Mouse (Mus musculus) cerebellum, adult 2 months (tissue): Measurements from ENCODE around the gene Gtf3c5. TPM values are rescaled to one million over a fixed set of nuclear protein-coding genes. Genes with fewer than 3 reads are reported as not detected.
A peak's percentile ranks its signal among the peaks of the same experiment; 100 is the strongest.

Experiments used
- DNase-seq, 2 experiments: peaks; one replicate each; pipeline ENCODE4 v3.0.0; 2021
- H3K27ac ChIP-seq: fragments of 200-500 bp; 2 replicates; pipeline ENCODE4 v1.5.1; 2012; ENCODE audit warnings: low read length, control low read depth, inconsistent platforms; ENCODE audit not compliant: insufficient read depth
- H3K27me3 ChIP-seq: fragments of 200-500 bp; 2 replicates; pipeline ENCODE4 v1.6.1; 2012; ENCODE audit warnings: inconsistent platforms, mild to moderate bottlenecking, low read length, moderate library complexity; ENCODE audit not compliant: control insufficient read depth, insufficient read depth
- H3K4me1 ChIP-seq: fragments of 200-500 bp; 2 replicates; pipeline ENCODE4 v1.6.1; 2011; ENCODE audit warnings: low read length; ENCODE audit not compliant: control insufficient read depth, insufficient read depth
- H3K4me3 ChIP-seq: fragments of 200-500 bp; replicated peaks from 2 replicates; pipeline ENCODE3; 2011; ENCODE audit warnings: mild to moderate bottlenecking, low read depth, low read length, control low read depth; ENCODE audit not compliant: insufficient read depth
- CTCF ChIP-seq: fragments of 200-500 bp; IDR thresholded peaks from 2 replicates; pipeline ENCODE4 v1.5.1; 2011; ENCODE audit warnings: low read depth, mild to moderate bottlenecking, control low read depth, low read length, moderate library complexity, borderline replicate concordance; ENCODE audit not compliant: insufficient read depth
- POLR2A ChIP-seq: fragments of 200-500 bp; IDR thresholded peaks from 2 replicates; pipeline ENCODE4 v1.6.1; 2011; ENCODE audit warnings: low read length, control low read depth, borderline replicate concordance; ENCODE audit not compliant: insufficient read depth
- WGBS: fragments of 180-500 bp; shearing (Covaris S2); methylation state at CpG from one replicate; pipeline ENCODE4 v1.1.7; 2018; 5-methylcytosine and 5-hydroxymethylcytosine counted together
- polyA plus RNA-seq: library from polyadenylated mRNA; depleted of rRNA; stranded (reverse); fragments of >200 nt; gene quantifications from 2 replicates; pipeline ENCODE4 v1.2.3, GENCODE M21; 2012

Gtf3c5 gene
- polyA plus RNA-seq, 1 experiment, result 32.6 TPM

DNA sequence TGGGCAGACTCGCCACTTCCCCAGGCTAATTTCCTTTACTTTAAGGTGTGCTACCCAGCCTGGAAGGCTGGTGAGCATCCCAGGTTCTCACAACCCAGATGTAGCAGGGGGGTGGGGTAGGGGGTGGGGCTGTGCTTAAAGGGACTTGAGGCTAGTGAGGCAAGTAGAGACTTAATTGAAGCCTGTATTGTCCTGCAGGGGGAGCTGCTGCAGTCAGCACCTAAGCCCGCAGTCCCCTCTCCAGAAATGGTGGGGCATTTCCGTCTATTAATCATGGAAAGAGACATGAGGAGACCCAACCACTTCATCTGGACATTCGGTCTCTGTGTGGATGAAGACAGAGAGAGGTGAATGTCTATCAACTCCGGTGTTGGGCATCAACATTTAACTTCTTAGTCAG lies 32.8 kb upstream of the Gtf3c5 start:
- no peaks in the 10 kb centered on the region; the same call in 1 of the 2 replicates for H3K27me3 ChIP-seq
- no peak overlapping the region for H3K27ac ChIP-seq
- TF ChIP-seq POLR2A, result no peak
- TF ChIP-seq CTCF, result no peak
- DNase-seq, result no peak
- no peak overlapping the region for H3K4me3 ChIP-seq
- peaks cover under 1% of the 10 kb centered on the region; the same call in 1 of the 2 replicates for H3K4me1 ChIP-seq
- 38% methylated on average over 5 of the region's 5 CpGs for WGBS

DNA sequence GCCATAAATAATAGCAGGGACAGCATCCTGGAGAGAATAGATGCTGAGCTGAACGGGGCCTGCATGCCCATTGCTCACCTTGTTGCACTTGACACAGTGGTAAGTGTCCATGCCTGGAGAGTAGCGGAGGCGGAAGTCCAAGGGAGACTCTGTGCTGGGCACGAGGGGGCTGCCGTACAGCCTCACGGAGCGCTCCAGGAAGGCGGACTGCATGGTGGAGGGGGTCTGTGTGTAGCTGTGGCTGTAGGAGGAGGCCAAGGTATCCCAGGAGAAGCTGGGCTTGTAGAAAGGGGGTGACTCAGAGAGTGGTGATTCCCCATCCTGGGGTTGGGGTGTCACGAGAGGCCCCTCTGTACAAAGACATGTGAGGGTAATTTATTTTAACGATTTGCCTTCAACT lies 30.0 kb upstream of the Gtf3c5 start:
- Histone ChIP-seq H3K27me3 (no peaks in the 10 kb centered on the region), H3K4me3 (no peak overlapping the region), H3K27ac (no peak overlapping the region), H3K4me1 (peaks cover 4% of the 10 kb centered on the region; the same call in 1 of the 2 replicates)
- TF ChIP-seq CTCF, result no peak
- TF ChIP-seq POLR2A, result no peak
- no peak for DNase-seq
- WGBS, result 89% methylated on average over 10 of the region's 10 CpGs

DNA sequence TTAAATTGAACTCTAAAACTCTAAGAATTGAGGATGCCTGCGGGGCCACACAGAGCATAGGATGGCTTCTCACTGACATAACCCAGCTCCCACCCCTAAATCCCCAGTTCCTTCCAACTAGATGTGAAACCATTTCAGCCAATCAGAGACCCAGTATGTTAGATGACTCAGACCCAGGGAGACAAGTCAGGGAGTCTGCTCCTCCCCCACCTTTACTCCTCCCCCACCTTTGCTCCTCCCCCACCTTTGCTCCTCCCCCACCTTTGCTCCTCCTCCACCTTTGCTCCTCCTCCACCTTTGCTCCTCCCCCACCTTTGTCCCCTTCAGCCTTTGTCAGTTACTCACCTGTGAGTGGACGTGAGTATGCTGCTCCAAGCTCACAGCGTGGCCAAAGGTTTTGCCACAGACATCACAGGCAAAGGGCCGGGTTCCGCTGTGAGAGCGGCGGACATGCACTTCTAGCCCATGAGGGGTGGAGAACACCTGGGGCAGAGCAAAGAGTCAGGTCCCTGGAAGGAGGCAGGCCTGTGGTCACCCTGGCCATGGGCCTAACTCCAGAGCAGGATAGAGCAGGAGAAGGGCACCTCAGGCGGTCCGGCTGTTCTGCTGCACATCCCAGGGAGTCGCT lies 29.0 kb upstream of the Gtf3c5 start:
- WGBS, result 84% methylated on average over 10 of the region's 10 CpGs
- H3K4me3 ChIP-seq, result no peak overlapping the region
- H3K4me1 ChIP-seq, result peaks cover 4% of the 10 kb centered on the region; the same call in 1 of the 2 replicates
- no peak overlapping the region for H3K27ac ChIP-seq
- no peak for DNase-seq
- no peak for TF ChIP-seq CTCF
- TF ChIP-seq POLR2A, result no peak
- no peaks in the 10 kb centered on the region for H3K27me3 ChIP-seq

DNA sequence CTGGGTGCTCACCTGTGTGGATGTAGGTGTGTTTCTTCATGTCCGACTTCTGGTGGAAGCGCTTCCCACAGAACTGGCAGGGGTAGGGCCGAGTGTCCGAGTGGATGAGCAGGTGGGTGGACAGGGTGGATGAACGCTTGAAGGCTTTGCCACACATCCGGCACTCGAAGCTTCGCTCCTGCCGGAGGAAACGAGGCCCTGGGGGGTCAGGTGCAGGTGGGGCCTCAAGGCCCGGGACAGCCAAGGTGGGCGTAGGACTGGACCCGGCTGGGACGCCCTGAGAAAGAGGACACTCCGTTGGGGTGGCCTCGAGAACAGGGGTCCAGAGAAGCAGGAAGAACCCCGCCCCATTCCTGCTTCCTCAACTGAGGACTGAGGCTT lies 27.8 kb upstream of the Gtf3c5 start:
- 62% methylated on average over 17 of the region's 17 CpGs for WGBS
- TF ChIP-seq POLR2A, result no peak
- TF ChIP-seq CTCF, result no peak
- H3K4me1 ChIP-seq, result peaks cover 4% of the 10 kb centered on the region; the same call in 1 of the 2 replicates
- DNase-seq, result no peak
- H3K27ac ChIP-seq, result no peak overlapping the region
- no peak overlapping the region for H3K4me3 ChIP-seq
- no peaks in the 10 kb centered on the region for H3K27me3 ChIP-seq

DNA sequence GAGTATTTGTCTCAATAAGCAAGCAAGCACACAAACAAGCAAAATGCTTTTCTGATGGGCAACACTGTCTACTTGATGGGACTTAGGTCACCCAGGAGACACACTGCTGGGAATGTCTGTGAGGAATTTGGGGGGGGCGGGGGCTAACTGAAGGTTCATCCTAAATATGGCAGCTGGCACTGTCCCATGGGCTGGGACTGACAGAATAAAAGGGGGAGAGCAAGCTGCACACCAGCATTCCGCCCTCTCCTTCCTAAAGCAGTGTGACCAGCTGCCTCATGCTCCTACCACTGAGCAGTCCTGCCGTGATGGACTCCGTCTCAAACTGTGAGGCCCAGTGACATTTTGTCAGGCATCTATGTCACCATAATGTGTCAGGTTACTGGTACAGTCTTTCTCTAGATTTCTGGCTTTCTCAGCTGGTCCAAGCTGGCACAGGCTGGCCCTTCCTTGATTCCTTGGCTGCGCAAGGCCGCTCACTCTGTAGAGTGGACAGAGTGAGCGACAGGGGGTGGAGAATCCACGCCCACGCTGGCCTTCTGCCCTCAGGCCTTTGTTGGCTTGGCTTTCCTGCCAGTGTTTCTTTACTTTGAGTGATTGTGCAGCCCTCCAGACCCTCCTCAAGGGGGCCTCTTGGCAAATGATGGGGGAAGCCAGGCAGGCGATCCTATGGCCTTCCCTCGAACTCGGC lies 27.3 kb upstream of the Gtf3c5 start:
- peaks cover 4% of the 10 kb centered on the region; the same call in 1 of the 2 replicates for H3K4me1 ChIP-seq
- no peak overlapping the region for H3K27ac ChIP-seq
- DNase-seq, result peak; percentile 42
- no peaks in the 10 kb centered on the region for H3K27me3 ChIP-seq
- 32% methylated on average over 12 of the region's 12 CpGs for WGBS
- no peak overlapping the region for H3K4me3 ChIP-seq
- TF ChIP-seq POLR2A, result no peak

DNA sequence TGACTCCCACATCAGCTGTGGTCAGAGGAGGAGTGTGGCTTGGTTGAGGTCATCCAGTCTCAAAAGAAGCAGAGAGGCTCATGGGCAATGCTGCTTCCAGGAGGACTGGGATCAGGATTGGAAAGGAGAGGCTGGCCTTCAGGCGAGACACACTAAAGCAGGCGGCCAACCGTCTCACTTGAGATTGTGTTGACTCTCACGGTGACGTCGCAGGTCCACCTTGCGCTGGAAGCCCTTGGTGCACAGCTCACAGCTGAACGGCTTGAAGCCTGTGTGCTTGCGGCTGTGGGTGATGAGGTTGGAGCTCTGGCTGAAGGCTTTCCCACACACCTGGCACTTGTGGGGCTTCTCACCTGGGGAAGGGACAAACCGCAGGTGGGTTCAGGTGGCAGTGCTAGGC lies 26.3 kb upstream of the Gtf3c5 start:
- Histone ChIP-seq H3K4me1 (peaks cover 4% of the 10 kb centered on the region; the same call in 1 of the 2 replicates), H3K27me3 (no peaks in the 10 kb centered on the region), H3K4me3 (no peak overlapping the region), H3K27ac (no peak overlapping the region)
- no peak for TF ChIP-seq POLR2A
- TF ChIP-seq CTCF, result no peak
- 87% methylated on average over 10 of the region's 10 CpGs for WGBS
- no peak for DNase-seq

DNA sequence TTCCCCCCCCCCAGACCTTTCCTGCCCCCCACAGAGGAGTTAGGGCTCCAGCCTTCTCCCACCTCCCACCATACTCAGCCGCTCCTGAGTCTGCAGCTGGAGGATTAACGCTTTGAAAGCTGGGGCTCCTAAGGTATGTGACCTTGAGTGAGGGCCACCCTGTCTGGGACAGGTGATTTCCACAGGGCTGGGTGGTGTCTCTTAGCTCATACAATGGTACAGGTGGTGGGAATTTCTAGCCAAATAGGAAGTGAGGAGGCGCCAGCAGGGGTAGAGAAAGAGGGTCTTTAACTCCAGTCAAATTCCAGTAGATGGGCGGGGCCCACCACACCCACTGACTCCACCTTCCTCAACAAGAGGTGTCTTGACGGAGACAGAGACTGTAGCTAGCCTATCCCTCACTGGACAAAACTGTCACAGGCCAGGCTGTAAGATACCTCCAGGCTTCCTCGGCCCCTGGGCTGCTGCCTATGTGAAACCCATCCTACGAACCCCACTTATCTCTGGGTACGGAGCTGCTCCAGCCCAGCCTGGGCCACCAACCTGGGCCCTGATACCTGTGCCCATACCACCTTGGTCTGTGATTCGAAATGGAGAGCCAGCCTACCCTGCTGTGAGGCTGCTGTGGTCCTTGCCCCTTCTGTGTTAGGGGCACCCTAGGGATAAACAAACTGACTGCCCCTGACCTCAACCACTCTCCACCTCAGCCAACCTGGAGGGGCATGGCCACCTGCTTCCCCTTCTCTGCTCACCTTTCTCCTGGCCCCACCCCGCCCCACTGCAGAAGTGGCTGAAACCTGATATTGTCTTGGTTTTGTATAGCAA lies 24.0 kb upstream of the Gtf3c5 start:
- Histone ChIP-seq H3K27ac (no peak overlapping the region), H3K4me3 (no peak overlapping the region), H3K4me1 (peaks cover 4% of the 10 kb centered on the region; the same call in 1 of the 2 replicates), H3K27me3 (no peaks in the 10 kb centered on the region)
- TF ChIP-seq POLR2A (no peak), CTCF (no peak)
- DNase-seq, result no peak
- 68% methylated on average over 10 of the region's 10 CpGs for WGBS
